ENCODE assay signal across 29 mouse cellular contexts in the genomic region with DNA sequence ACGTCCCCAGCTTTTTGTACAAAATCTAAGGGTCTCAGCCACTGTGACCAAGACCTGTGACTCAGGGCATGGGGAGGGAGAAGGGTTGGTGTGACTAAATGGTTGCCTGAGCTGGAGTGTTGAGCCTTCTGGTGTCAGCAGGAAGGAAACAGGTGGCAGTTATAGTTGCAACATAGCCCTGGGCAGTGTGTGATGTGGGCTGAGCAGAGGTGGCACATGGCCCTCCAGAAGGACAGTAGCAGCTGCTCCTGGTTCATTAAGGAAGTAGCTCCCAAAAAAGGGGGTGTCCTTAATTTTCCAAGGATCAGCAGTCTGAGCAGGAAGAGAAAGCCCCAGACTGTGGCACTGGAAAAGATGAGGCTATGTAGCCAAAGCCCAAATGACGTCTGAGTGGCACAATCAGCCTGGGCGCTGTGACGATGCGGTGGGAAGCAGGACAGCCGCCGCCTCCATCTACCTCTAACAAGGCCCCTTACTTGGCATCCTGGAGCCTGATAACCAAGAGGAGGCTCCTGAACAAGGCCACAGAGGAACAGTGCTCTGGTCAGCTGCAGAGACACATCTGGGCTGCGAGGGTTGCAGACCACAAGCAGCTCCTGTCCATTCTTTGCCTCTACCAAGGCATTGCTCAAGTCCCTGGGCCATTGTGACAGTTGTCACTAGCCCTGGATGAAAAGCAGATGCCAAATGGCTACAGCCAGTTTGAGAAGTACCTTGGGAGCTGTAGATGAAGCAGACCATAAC. TPM values are rescaled to one million over a fixed set of nuclear protein-coding genes. Genes with fewer than 3 reads are reported as not detected.
DNase-seq lines count a peak whose midpoint lies in the region; ATAC-seq and TF ChIP-seq lines count a peak whose summit lies in the region.
"Had no signal": no experiment of that assay in that cellular context is flagged by ENCODE, and none has a peak within 500 bp of the region (broad histone marks: within the 10 kb centered on the region; RNA-seq: fewer than 3 reads in every experiment).

No protein-coding gene starts in this region.

- no peak overlapping the region for H3K27ac ChIP-seq in limb, embryonic 12.5 days
- no peak overlapping the region for H3K27ac ChIP-seq in limb, embryonic 10.5 days
- H3K27ac ChIP-seq: embryonic facial prominence, embryonic 12.5 days; forebrain, embryonic 10.5 days; forebrain, embryonic 15.5 days; heart, embryonic 13.5 days; hindbrain, embryonic 14.5 days; liver, embryonic 14.5 days; macrophage; midbrain, embryonic 10.5 days; midbrain, embryonic 15.5 days had no signal

- no peak for DNase-seq in limb, embryonic 10.5 days (ENCODE audit: low spot score)
- DNase-seq in MN1 (ENCODE audit: low spot score) (peak; percentile 56), adipocyte (ENCODE audit: low spot score) (no peak)
- DNase-seq in left cerebral cortex, postnatal 14 days (ENCODE audit: low spot score in 2 of 2): no peak
- no peak for DNase-seq in embryo, embryonic 11 days
- DNase-seq: adrenal gland, adult 2 months; adrenal gland, postnatal 36 days; cerebellum, adult 11 months; cerebellum, postnatal 10 days; heart, postnatal 10 days; kidney, adult 9 months; kidney, postnatal 10 days; lung, adult 2 months; lung, postnatal 10 days; right cerebral cortex, postnatal 14 days; thymus, postnatal 14 days had no signal

- H3K4me2 ChIP-seq in limb, embryonic 12.5 days: no peak overlapping the region
- H3K4me2 ChIP-seq in myocyte (ENCODE audit: low read depth): no peak overlapping the region
- H3K4me2 ChIP-seq: embryonic facial prominence, embryonic 12.5 days; forebrain, embryonic 15.5 days; heart, embryonic 13.5 days; hindbrain, embryonic 14.5 days; midbrain, embryonic 15.5 days had no signal

- intact Hi-C loops in left cerebral cortex, postnatal 14 days (cut with DNase I): no loop called here

- no peak for TF ChIP-seq POLR2A in myocyte (IDR thresholded peaks at IDR 0.05; ENCODE audit: insufficient read length, low read depth)

- ATAC-seq in limb, embryonic 12.5 days (ENCODE audit: insufficient number of reproducible peaks, insufficient read depth, low FRiP score, low TSS enrichment, low read depth): no peak
- ATAC-seq in granulocyte monocyte progenitor cell, adult 5-6 weeks (replicated peaks; ENCODE audit: poor library complexity, severe bottlenecking): peak; percentile 84
- ATAC-seq: forebrain, embryonic 15.5 days; intestine, postnatal 0 days; midbrain, embryonic 15.5 days had no signal

- peaks cover 95% of the 10 kb centered on the region for H3K36me3 ChIP-seq in limb, embryonic 12.5 days
- peaks cover 99% of the 10 kb centered on the region for H3K36me3 ChIP-seq in limb, embryonic 10.5 days
- peaks cover 35% of the 10 kb centered on the region for H3K36me3 ChIP-seq in myocyte (ENCODE audit: control insufficient read depth, insufficient read depth)

- H3K4me1 ChIP-seq in limb, embryonic 12.5 days (replicated peaks): peaks cover 32% of the 10 kb centered on the region
- H3K4me1 ChIP-seq in limb, embryonic 10.5 days: peaks cover 28% of the 10 kb centered on the region

- no peaks in the 10 kb centered on the region for H3K27me3 ChIP-seq in limb, embryonic 12.5 days
- H3K27me3 ChIP-seq in limb, embryonic 10.5 days (ENCODE audit: low read depth, poor library complexity, severe bottlenecking): no peaks in the 10 kb centered on the region
- H3K27me3 ChIP-seq in myocyte (ENCODE audit: control insufficient read depth, insufficient read depth, insufficient read length): no peaks in the 10 kb centered on the region
- H3K27me3 ChIP-seq: embryonic facial prominence, embryonic 12.5 days; forebrain, embryonic 15.5 days; heart, embryonic 13.5 days; midbrain, embryonic 15.5 days had no signal

- peaks cover 72% of the 10 kb centered on the region for H3K79me2 ChIP-seq in myocyte (ENCODE audit: control insufficient read depth, insufficient read depth)

- H3K9ac ChIP-seq in limb, embryonic 12.5 days (replicated peaks): 0 out of 2 replicates have a peak overlapping the region, but pooled peaks have one; percentile 18
- H3K9ac ChIP-seq: embryonic facial prominence, embryonic 12.5 days; forebrain, embryonic 15.5 days; heart, embryonic 13.5 days; hindbrain, embryonic 14.5 days; liver, embryonic 14.5 days; midbrain, embryonic 15.5 days had no signal

- 91% methylated on average over 8 of the region's 8 CpGs for WGBS in limb, embryonic 12.5 days
- 89% methylated on average over 8 of the region's 8 CpGs for WGBS in limb, embryonic 10.5 days

- no peaks in the 10 kb centered on the region for H3K9me3 ChIP-seq in limb, embryonic 12.5 days
- no peaks in the 10 kb centered on the region for H3K9me3 ChIP-seq in limb, embryonic 10.5 days (replicated peaks)
- H3K9me3 ChIP-seq: embryonic facial prominence, embryonic 12.5 days; forebrain, embryonic 10.5 days; forebrain, embryonic 15.5 days; heart, embryonic 13.5 days; midbrain, embryonic 10.5 days; midbrain, embryonic 15.5 days had no signal

- H3K4me3 ChIP-seq in limb, embryonic 12.5 days (replicated peaks): no peak overlapping the region
- H3K4me3 ChIP-seq in limb, embryonic 10.5 days: no peak overlapping the region
- no peak overlapping the region for H3K4me3 ChIP-seq in myocyte
- H3K4me3 ChIP-seq: embryonic facial prominence, embryonic 12.5 days; forebrain, embryonic 10.5 days; forebrain, embryonic 15.5 days; heart, embryonic 13.5 days; midbrain, embryonic 10.5 days; midbrain, embryonic 15.5 days had no signal

- no peak overlapping the region for H3ac ChIP-seq in myocyte (ENCODE audit: control insufficient read depth, insufficient read length)

TF ChIP-seq in myocyte, 11 proteins besides CTCF, POLR2A, EP300 and RAD21:
- peak; percentile 61 for TF ChIP-seq TCF3 (IDR thresholded peaks at IDR 0.05; ENCODE audit: insufficient read length, low read depth)
- TF ChIP-seq MYOD1 (IDR thresholded peaks at IDR 0.05; ENCODE audit: control insufficient read depth in 1 of 3, insufficient read length in 2 of 3, low read depth in 2 of 3): peak; percentile 84 to 99 (median 92)
- TF ChIP-seq E2F4 (IDR thresholded peaks at IDR 0.05; ENCODE audit: insufficient read depth): no peak
- no peak for TF ChIP-seq POLR2AphosphoS2 (IDR thresholded peaks at IDR 0.05; ENCODE audit: insufficient read length, low read depth)
- TF ChIP-seq CEBPB (IDR thresholded peaks at IDR 0.05; ENCODE audit: insufficient read depth, poor library complexity, severe bottlenecking): peak; percentile 84; the same call in 1 of the 2 replicates
- TF ChIP-seq MAX (IDR thresholded peaks at IDR 0.05; ENCODE audit: low read depth): no peak
- TF ChIP-seq USF1 (IDR thresholded peaks at IDR 0.05; ENCODE audit: low read depth): no peak
- TF ChIP-seq TCF12 (IDR thresholded peaks at IDR 0.05; ENCODE audit: insufficient read depth, poor library complexity, severe bottlenecking): peak; percentile 67
- no peak for TF ChIP-seq REST (IDR thresholded peaks at IDR 0.05; ENCODE audit: insufficient read depth, insufficient read length)
- TF ChIP-seq SRF (IDR thresholded peaks at IDR 0.05; ENCODE audit: control insufficient read depth, insufficient read length, low read depth): peak; percentile 81
- peak; percentile 34 to 88 (median 40) for TF ChIP-seq MYOG (IDR thresholded peaks at IDR 0.05; ENCODE audit: control insufficient read depth in 1 of 3, insufficient read depth in 1 of 3, insufficient read length in 2 of 3, low read depth in 2 of 3)

RNA-seq across cellular contexts. Expression of a gene that starts 7.0 kb away (rescaled TPM):
- polyA plus RNA-seq in limb, embryonic 12.5 days (2016; fragmentation: Nextera tagmentation; extraction: Ambion mirVana): 6.3 and 7.8 TPM in 2 replicates
- 8.2 and 9.3 TPM in 2 replicates for polyA plus RNA-seq in limb, embryonic 10.5 days (2016; fragmentation: Nextera tagmentation; extraction: Ambion mirVana)
- total RNA-seq in granulocyte monocyte progenitor cell, adult 5-6 weeks (2014; fragmentation: Nextera tagmentation): 29.0 and 36.9 TPM in 2 replicates
- total RNA-seq in granulocyte monocyte progenitor cell, adult 5-6 weeks (2017): 14.1 and 14.8 TPM in 2 replicates
- polyA plus RNA-seq in myocyte (2012; fragmentation: generic; extraction: Trizol): 9.2 TPM
- 10 to 100 TPM; 25.5 to 26.5 TPM for total RNA-seq in left cerebral cortex, postnatal 14 days (2021)

RNA-seq across cellular contexts. Expression of a gene that starts 7.2 kb away (rescaled TPM):
- polyA plus RNA-seq in limb, embryonic 12.5 days (2016; fragmentation: Nextera tagmentation; extraction: Ambion mirVana): 24.6 and 25.9 TPM in 2 replicates
- polyA plus RNA-seq in limb, embryonic 10.5 days (2016; fragmentation: Nextera tagmentation; extraction: Ambion mirVana): 30.2 TPM in 2 replicates
- 17.7 and 25.5 TPM in 2 replicates for total RNA-seq in granulocyte monocyte progenitor cell, adult 5-6 weeks (2014; fragmentation: Nextera tagmentation)
- total RNA-seq in granulocyte monocyte progenitor cell, adult 5-6 weeks (2017): 23.8 and 28.9 TPM in 2 replicates
- 5.7 TPM for polyA plus RNA-seq in myocyte (2012; fragmentation: generic; extraction: Trizol)
- total RNA-seq in left cerebral cortex, postnatal 14 days (2021): 1 to 10 TPM; 3.4 to 3.9 TPM

RNA-seq across cellular contexts. Expression of a gene that starts 27.2 kb away (rescaled TPM):
- 66.3 and 69.5 TPM in 2 replicates for polyA plus RNA-seq in limb, embryonic 12.5 days (2016; fragmentation: Nextera tagmentation; extraction: Ambion mirVana)
- polyA plus RNA-seq in limb, embryonic 10.5 days (2016; fragmentation: Nextera tagmentation; extraction: Ambion mirVana): 106 and 124 TPM in 2 replicates
- 49.9 and 84.1 TPM in 2 replicates for total RNA-seq in granulocyte monocyte progenitor cell, adult 5-6 weeks (2014; fragmentation: Nextera tagmentation)
- total RNA-seq in granulocyte monocyte progenitor cell, adult 5-6 weeks (2017): 135 and 162 TPM in 2 replicates
- polyA plus RNA-seq in myocyte (2012; fragmentation: generic; extraction: Trizol): 6.6 TPM
- total RNA-seq in left cerebral cortex, postnatal 14 days (2021): 1 to 10 TPM; 1.7 to 2.8 TPM

RNA-seq across cellular contexts. Expression of a gene that starts 46.1 kb away (rescaled TPM):
- 29.4 and 30.5 TPM in 2 replicates for polyA plus RNA-seq in limb, embryonic 12.5 days (2016; fragmentation: Nextera tagmentation; extraction: Ambion mirVana)
- polyA plus RNA-seq in limb, embryonic 10.5 days (2016; fragmentation: Nextera tagmentation; extraction: Ambion mirVana): 26.5 and 29.6 TPM in 2 replicates
- total RNA-seq in granulocyte monocyte progenitor cell, adult 5-6 weeks (2014; fragmentation: Nextera tagmentation): 11.2 and 14.8 TPM in 2 replicates
- total RNA-seq in granulocyte monocyte progenitor cell, adult 5-6 weeks (2017): 15.4 and 18.2 TPM in 2 replicates
- 51.2 TPM for polyA plus RNA-seq in myocyte (2012; fragmentation: generic; extraction: Trizol)
- 10 to 100 TPM; 30.6 to 31.5 TPM for total RNA-seq in left cerebral cortex, postnatal 14 days (2021)

RNA-seq across cellular contexts. Expression of a gene that starts 56.2 kb away (rescaled TPM):
- polyA plus RNA-seq in limb, embryonic 12.5 days (2016; fragmentation: Nextera tagmentation; extraction: Ambion mirVana): 17.0 and 18.5 TPM in 2 replicates
- polyA plus RNA-seq in limb, embryonic 10.5 days (2016; fragmentation: Nextera tagmentation; extraction: Ambion mirVana): 15.2 and 18.2 TPM in 2 replicates
- total RNA-seq in granulocyte monocyte progenitor cell, adult 5-6 weeks (2014; fragmentation: Nextera tagmentation): 4.1 and 6.4 TPM in 2 replicates
- 4.4 and 4.7 TPM in 2 replicates for total RNA-seq in granulocyte monocyte progenitor cell, adult 5-6 weeks (2017)
- polyA plus RNA-seq in myocyte (2012; fragmentation: generic; extraction: Trizol): 49.7 TPM
- 10 to 100 TPM; 22.3 to 27.6 TPM for total RNA-seq in left cerebral cortex, postnatal 14 days (2021)
